Mouse (Mus musculus) neural tube, embryonic 10.5 days (tissue): Measurements from ENCODE around the gene Smoc2.

Experiments used
- DNase-seq: peaks from one replicate; pipeline ENCODE4 v3.0.0-alpha.2; 2017; ENCODE audit warnings: low spot score; ENCODE audit errors: extremely low spot score

Gene Smoc2

DNA sequence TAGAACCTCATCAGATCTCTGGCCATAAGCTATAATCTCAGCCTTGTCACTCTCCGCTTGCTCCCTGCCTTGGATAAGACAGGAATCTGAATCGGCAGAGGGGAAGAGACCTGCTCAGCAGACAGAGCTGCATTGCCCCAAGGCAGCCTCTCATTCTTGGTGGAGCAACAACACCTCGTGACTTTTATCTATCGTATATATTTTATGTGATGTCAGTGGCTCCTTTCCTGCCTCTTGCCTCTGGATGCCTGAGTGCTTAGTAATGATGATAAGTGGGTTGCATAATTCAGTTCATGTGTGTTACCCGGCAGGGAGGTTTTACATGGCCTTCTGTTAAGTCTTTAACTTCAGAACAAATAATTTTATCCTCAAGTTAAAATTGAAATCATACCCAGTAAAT lies 128.6 kb downstream of the Smoc2 start:
- no peak for DNase-seq

GRCm38 (mm10) chr17:14412460-14412859 lies 133.2 kb downstream of the Smoc2 start:
- DNase-seq: no peak

DNA sequence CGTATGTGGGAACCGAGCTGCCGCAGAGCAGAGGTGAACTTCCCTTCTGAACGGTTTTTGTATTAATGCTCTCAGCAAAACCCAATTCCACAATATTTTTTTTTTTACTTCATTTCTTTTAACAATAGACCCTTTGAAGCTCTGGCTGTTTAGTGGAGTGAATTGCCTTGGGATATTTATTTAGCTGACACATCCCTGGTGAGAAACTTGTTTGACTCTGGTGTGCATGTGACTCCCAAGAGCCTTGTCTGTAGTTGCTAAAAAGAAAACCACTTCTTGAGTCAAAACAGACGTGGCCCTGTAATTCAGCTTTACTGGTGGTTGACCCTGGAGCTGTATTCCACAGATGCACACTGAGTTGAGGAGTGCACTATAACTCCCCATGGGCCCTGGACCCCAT lies 135.2 kb downstream of the Smoc2 start:
- no peak for DNase-seq

DNA sequence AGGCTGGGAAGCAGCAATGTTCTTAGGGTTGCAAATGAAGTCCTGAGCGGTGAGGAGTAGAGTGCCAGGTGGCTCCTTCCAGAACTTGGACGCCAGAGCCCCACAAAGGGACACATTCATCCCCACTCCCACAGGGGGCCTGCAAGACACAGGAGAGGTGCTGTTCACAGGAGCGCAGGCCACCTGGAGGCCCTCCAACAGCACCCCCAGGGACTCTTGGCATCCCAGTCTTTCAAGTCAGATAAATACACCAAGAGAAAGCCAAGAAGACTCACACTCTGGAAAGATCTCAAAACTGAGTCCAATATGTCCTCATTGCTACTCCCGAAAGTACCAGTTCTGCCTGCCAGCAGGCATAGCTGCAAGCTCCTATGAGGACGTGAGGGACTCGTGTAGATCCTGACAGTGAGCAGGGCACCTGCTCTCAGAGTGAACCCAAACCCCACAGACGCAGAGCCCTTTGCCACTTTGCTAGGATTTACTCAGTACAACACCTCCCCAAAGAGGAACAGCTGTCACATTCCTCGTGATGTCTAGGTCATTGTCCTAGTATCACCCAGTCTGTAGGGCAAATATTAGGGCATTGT lies 141.2 kb downstream of the Smoc2 start:
- no peak for DNase-seq

- no peak for DNase-seq
These were observed 147.2 kb downstream of the Smoc2 start for GRCm38 (mm10) chr17:14426481-14426880.

- DNase-seq: no peak
These were observed 155.4 kb downstream of the Smoc2 start for GRCm38 (mm10) chr17:14434717-14435116.

GRCm38 (mm10) chr17:14445611-14446010 lies 166.3 kb downstream of the Smoc2 start:
- DNase-seq: no peak

- no peak for DNase-seq
These were observed 168.0 kb downstream of the Smoc2 start for GRCm38 (mm10) chr17:14447275-14447674.
